Mouse (Mus musculus): ENCODE measurements around the gene Stard9. TPM values are rescaled to one million over a fixed set of nuclear protein-coding genes. Genes with fewer than 3 reads are reported as not detected.
"Not testable (repeated sequence)": the region's sequence is repeated elsewhere in the genome, so short reads cannot be mapped to it uniquely, and the experiment has no call there.

Gene Stard9
- polyA plus RNA-seq, 1 experiment from 2014 or later = 4.3 TPM

DNA sequence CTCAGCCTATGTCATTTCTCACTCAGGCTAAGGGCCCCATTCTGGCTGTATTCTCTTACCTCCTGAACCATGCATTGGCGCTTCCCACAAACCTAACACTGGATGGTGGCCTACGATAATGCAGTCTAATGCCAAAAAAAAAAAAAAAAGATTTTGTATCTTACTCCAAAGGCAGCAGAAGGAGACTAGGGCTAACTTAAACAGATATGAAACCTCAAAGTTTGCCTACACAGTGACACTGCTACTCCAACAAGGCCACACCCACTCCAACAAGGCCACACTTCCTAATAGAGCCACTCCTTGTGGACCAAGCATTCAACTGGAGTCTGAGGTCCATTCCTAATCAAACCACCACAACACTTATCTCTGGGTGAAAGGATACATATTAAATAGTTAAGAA lies 27.8 kb downstream of the Stard9 start:
- Histone ChIP-seq H3K36me3 (no peaks in the 10 kb centered on the region), H3K27ac (replicated peaks) (no peak overlapping the region), H3K4me1 (replicated peaks) (no peaks in the 10 kb centered on the region), H3K27me3 (no peaks in the 10 kb centered on the region), H3K9me3 (no peaks in the 10 kb centered on the region), H3K9ac (no peak overlapping the region), H3K4me2 (no peak overlapping the region), H3K4me3 (no peak overlapping the region)
- 100% methylated on average over 2 of the region's 2 CpGs for WGBS
- ATAC-seq (ENCODE audit: low FRiP score, low read depth) = no peak

DNA sequence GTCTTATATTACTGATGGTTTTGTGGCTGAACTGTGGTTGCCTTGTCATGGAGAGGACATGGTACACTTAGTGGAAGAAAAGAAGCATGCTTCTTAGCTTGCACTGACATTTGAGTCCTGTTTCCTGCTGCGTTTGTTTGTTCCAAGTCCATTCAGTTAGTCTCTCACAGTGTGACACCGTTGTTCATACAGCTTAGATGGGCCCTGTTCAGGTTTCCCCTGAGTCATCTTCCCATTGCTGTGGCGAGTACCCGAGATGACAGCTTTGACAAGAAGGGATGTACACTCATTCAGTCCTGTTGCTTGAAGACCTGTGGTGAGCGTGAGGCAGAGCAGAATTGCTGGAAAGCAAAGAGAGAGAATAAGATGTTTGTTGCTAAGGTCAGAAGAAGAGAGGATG lies 29.6 kb downstream of the Stard9 start:
- no peak overlapping the region for H3K4me2 ChIP-seq
- ATAC-seq (ENCODE audit: low FRiP score, low read depth) = no peak
- 62% methylated on average over 5 of the region's 5 CpGs for WGBS
- no peaks in the 10 kb centered on the region for H3K4me1 ChIP-seq (replicated peaks)
- H3K36me3 ChIP-seq = no peaks in the 10 kb centered on the region
- no peaks in the 10 kb centered on the region for H3K27me3 ChIP-seq
- H3K4me3 ChIP-seq = no peak overlapping the region
- H3K9me3 ChIP-seq = no peaks in the 10 kb centered on the region
- H3K27ac ChIP-seq (replicated peaks) = no peak overlapping the region
- H3K9ac ChIP-seq = no peak overlapping the region

DNA sequence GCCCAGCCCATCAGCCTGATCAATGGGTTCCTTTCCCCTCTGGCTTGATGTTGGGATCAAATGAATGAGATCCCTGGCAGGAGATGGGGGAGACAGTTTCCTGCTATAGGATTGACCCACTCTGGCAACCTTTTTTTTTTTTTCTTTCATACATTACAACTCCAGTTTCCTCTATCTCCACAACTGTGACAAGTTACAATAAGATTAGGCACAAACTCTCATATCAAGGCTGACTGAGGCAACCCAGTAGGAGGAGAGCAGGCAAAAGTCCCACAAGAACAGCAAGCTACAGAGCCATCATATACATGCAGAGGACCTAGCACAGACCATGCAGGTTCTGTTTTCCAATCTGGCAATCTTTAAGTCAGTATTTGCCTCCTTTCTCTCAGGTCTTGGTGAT lies 30.4 kb downstream of the Stard9 start:
- no peak for ATAC-seq (ENCODE audit: low FRiP score, low read depth)
- no peak overlapping the region for H3K4me2 ChIP-seq
- H3K27ac ChIP-seq (replicated peaks) = no peak overlapping the region
- no peaks in the 10 kb centered on the region for H3K36me3 ChIP-seq
- H3K9me3 ChIP-seq = no peaks in the 10 kb centered on the region
- no peaks in the 10 kb centered on the region for H3K27me3 ChIP-seq
- H3K4me1 ChIP-seq (replicated peaks) = no peaks in the 10 kb centered on the region
- no peak overlapping the region for H3K4me3 ChIP-seq
- no peak overlapping the region for H3K9ac ChIP-seq

DNA sequence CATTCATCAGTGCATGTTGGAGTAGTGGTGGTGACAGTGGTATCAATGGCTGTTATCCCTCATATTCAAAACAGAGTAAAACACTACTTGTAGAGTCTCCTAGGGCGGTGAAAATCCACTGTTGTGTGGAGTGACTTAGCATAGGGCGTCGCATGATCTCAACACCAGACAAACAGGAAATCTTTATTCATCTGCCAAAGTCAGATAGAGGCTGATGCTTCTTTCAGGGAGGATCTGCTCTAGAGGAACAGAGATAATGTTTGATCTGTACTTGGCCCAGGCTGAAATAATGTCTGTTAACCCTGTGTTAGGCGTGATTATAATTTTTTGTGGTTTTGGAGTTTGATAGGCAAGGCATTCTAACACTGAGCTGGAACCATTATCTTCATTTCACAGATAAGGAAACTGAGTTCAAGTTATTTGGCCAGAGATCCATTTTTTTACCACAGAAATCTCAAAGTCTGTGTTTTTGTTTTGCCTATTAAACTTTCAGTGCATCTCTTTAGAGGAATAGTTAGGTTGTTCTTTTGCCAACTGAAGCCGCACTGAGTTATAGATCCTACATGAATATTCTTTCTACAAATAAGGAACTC lies 31.7 kb downstream of the Stard9 start:
- Histone ChIP-seq H3K27me3 (no peaks in the 10 kb centered on the region), H3K27ac (replicated peaks) (no peak overlapping the region), H3K9me3 (no peaks in the 10 kb centered on the region), H3K4me1 (replicated peaks) (no peaks in the 10 kb centered on the region), H3K4me3 (no peak overlapping the region), H3K36me3 (no peaks in the 10 kb centered on the region), H3K4me2 (no peak overlapping the region), H3K9ac (no peak overlapping the region)
- ATAC-seq (ENCODE audit: low FRiP score, low read depth) = no peak
- 88% methylated on average over 5 of the region's 5 CpGs for WGBS

DNA sequence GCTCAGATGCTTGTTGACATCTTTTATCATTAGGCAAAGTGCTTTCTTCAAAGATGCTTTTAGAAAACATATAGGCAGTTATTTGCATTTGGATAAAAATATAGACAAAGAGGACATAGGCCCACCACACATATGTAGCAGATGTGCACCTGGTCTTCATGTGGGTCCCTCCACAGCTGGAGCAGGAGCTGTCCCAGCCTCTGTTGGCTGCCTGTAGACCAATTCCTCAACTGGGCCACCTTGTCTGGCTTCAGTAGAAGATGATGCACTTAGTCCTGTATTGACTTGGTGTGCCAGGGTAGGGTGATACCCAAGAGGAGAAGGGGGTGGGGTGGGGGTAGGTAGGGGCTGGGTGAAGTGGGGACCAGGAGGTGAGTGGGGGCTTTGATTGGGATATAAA lies 33.8 kb downstream of the Stard9 start:
- no peak overlapping the region for H3K4me3 ChIP-seq
- H3K4me1 ChIP-seq (replicated peaks) = no peaks in the 10 kb centered on the region
- H3K9me3 ChIP-seq = no peaks in the 10 kb centered on the region
- H3K4me2 ChIP-seq = no peak overlapping the region
- ATAC-seq (ENCODE audit: low FRiP score, low read depth) = no peak
- no peaks in the 10 kb centered on the region for H3K27me3 ChIP-seq
- H3K36me3 ChIP-seq = no peaks in the 10 kb centered on the region
- H3K27ac ChIP-seq (replicated peaks) = no peak overlapping the region
- no peak overlapping the region for H3K9ac ChIP-seq

DNA sequence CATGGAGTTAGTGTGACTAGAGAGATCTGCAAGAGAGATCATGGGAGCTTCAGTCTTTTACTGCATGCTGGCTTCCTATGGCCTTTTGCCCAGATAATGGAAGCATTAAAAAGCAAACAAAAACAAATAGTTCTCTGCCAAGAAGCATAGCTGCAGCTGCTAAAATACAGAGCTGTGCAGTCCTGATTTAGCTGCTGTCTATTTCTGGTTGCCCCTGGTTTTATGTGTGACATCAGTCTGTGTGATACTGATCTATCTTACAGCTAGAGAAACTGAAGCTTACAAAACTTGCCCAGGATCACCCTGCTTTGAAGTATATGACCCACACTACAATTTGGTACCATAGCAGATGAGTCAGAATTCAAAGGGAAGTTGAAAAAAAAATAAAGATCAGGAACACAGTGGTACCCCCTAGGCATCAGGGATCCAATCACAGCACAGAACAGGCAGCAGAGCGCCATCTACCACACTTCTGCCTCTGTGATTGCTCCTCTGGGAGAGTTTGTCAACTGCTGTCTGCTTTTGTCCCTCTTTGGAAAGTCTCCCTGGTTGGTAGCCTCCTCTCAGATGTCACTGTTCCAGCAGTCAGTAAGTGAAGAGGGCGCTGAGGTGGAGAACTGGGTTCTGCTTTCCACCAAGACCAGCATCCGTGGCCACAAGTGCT lies 34.7 kb downstream of the Stard9 start:
- H3K9ac ChIP-seq = no peak overlapping the region
- no peaks in the 10 kb centered on the region for H3K4me1 ChIP-seq (replicated peaks)
- WGBS = 69% methylated on average over 3 of the region's 3 CpGs
- H3K27me3 ChIP-seq = no peaks in the 10 kb centered on the region
- no peak overlapping the region for H3K4me3 ChIP-seq
- no peak overlapping the region for H3K4me2 ChIP-seq
- ATAC-seq (ENCODE audit: low FRiP score, low read depth) = no peak
- no peak overlapping the region for H3K27ac ChIP-seq (replicated peaks)
- H3K9me3 ChIP-seq = no peaks in the 10 kb centered on the region
- H3K36me3 ChIP-seq = no peaks in the 10 kb centered on the region

DNA sequence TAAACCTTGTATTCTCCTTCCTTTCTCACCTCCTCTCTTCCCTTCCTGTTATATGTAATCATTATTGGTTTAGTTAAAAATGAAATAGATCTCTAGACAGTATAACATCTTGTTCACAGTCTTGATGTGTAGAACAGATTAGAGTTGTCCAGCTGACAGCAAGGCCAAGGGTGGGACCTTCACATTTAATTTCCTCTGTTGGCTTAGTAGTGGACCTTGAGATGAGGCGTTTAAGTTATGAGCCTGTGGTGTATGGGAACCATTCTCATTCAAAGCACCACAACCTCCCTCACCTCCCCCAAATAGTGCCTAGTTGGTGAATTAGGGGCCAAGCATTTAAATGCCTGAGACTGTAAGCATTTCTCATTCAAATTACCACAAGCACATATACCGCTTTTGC lies 38.5 kb downstream of the Stard9 start:
- H3K4me3 ChIP-seq = no peak overlapping the region
- no peak for ATAC-seq (ENCODE audit: low FRiP score, low read depth)
- WGBS = 94% methylated on average over 2 of the region's 2 CpGs

DNA sequence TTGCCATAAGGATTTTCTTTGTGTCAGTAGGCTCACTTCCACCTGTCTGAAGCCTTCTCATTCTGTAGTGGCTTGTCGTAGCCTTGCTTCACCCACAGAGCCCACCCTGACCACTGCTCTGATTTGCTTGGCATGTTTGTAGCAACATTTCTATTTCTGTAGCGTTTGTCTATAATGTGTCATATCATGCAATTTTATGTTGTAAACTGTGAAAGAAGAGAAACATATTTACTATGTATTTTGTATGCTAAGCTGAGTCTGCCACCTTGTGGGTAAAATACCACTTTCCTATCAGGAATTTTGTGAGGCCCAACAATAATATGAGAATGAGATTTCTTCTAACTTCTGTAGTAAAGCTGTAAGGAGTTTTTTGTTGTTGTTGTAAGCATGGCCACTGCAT lies 41.3 kb downstream of the Stard9 start:
- Histone ChIP-seq H3K27ac (replicated peaks) (no peak overlapping the region), H3K9ac (no peak overlapping the region), H3K4me1 (replicated peaks) (no peaks in the 10 kb centered on the region), H3K27me3 (no peaks in the 10 kb centered on the region), H3K36me3 (no peaks in the 10 kb centered on the region), H3K4me3 (no peak overlapping the region), H3K9me3 (no peaks in the 10 kb centered on the region), H3K4me2 (no peak overlapping the region)
- WGBS = 80% methylated on average over 2 of the region's 2 CpGs
- no peak for ATAC-seq (ENCODE audit: low FRiP score, low read depth)

More for the DNA sequence above, 38.5 kb downstream of the Stard9 start:
- Histone ChIP-seq H3K4me1 (replicated peaks) (no peaks in the 10 kb centered on the region), H3K27me3 (no peaks in the 10 kb centered on the region), H3K4me2 (no peak overlapping the region), H3K36me3 (no peaks in the 10 kb centered on the region), H3K9ac (no peak overlapping the region), H3K27ac (replicated peaks) (no peak overlapping the region), H3K9me3 (no peaks in the 10 kb centered on the region)

DNA sequence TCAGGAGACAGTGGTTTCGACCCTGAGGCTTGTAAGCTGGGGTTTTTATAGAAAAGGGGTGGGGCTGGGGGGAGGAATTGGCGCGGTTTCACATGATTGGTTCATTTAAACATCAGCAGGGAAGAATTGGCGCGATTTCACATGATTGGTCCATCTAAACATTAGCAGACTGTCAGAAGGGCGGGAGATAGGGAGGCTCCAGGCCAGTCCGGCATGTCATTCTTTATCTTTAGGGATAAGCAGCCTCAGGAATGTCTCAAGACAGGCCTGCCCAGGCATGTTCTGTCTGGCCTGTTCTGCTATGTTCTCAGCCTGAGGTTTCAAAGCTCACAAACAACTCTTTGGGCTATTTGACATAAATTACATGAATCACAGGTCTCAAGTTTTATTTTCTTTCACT lies 52.2 kb downstream of the Stard9 start:
- H3K9me3 ChIP-seq; H3K4me1 ChIP-seq (replicated peaks); H3K27me3 ChIP-seq; H3K9ac ChIP-seq; ATAC-seq (ENCODE audit: low FRiP score, low read depth); H3K36me3 ChIP-seq; H3K4me3 ChIP-seq; H3K4me2 ChIP-seq; H3K27ac ChIP-seq (replicated peaks): not testable (repeated sequence)
- 89% methylated on average over 7 of the region's 7 CpGs for WGBS

DNA sequence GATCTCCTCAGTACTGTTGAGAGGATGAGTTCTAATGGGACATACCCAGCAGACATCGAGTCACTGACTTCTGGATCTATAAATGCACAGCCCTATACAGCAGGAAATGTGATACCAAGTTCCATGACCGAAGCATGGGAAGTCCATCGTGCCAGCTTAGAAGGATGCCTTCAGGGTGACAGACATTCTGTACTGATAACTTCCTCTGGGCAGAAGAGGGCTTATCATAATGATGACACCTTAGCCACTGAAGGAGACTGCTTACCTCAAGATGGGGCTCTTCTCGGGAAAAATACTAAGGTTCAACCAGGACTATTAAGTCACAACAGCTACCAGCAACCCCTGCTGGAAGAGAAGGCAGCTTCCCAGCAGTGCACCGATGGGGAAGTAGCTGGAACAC lies 68.8 kb downstream of the Stard9 start:
- Histone ChIP-seq H3K4me3 (no peak overlapping the region), H3K9me3 (no peaks in the 10 kb centered on the region), H3K9ac (no peak overlapping the region), H3K36me3 (peaks cover 45% of the 10 kb centered on the region), H3K27me3 (no peaks in the 10 kb centered on the region), H3K27ac (replicated peaks) (no peak overlapping the region), H3K4me1 (replicated peaks) (no peaks in the 10 kb centered on the region), H3K4me2 (no peak overlapping the region)
- no peak for ATAC-seq (ENCODE audit: low FRiP score, low read depth)
- 86% methylated on average over 5 of the region's 5 CpGs for WGBS

DNA sequence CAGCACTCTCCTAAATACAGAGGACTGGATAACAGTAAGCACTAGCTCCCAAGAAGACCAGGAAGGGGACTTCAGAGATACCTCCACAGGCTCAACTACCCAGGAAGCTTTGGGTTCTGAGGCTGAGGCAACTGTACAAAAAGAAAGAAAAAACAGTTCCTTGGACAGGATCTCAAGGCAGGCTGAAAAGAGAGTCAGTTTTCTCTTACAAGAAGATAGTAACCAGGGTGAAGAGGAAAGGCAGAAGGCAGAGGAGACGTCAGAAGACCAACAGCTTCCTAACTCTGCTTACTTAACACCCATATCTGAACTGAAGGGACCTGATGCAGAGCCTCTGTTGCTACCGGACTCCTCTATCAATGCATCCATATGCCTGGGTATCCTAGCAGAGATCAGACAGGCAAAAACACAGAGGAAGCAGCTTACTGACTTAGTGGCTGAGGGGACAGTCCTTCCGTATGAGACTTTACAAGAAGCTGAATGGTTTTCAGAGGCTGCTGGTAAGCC lies 71.5 kb downstream of the Stard9 start:
- H3K4me3 ChIP-seq = no peak overlapping the region
- H3K27ac ChIP-seq (replicated peaks) = no peak overlapping the region
- WGBS = 89% methylated on average over 3 of the region's 3 CpGs
- no peak for ATAC-seq (ENCODE audit: low FRiP score, low read depth)
- H3K27me3 ChIP-seq = no peaks in the 10 kb centered on the region
- peaks cover 47% of the 10 kb centered on the region for H3K36me3 ChIP-seq
- H3K4me1 ChIP-seq (replicated peaks) = no peaks in the 10 kb centered on the region
- H3K4me2 ChIP-seq = no peak overlapping the region
- no peaks in the 10 kb centered on the region for H3K9me3 ChIP-seq
- H3K9ac ChIP-seq = no peak overlapping the region

DNA sequence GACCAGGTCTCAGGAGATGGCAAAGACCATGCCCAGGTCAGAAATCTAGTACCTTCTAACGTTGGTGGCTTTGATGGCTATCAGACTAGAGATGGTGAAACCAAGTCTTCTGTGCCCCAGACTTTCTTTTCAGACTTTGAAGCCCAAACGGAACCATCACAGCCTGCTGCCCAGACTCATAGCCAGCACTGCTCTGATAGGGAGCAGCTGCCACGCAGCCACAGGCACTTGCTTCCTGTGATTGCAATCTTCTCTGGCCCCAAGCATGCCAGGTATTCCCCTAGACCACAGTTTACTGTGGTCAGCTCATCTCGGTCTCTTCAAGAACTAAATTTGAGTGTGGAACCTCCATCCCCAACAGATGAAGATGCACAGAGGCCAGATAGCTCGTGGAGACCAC lies 73.8 kb downstream of the Stard9 start:
- Histone ChIP-seq H3K36me3 (peaks cover 28% of the 10 kb centered on the region; the same call in 1 of the 2 replicates), H3K9me3 (no peaks in the 10 kb centered on the region), H3K27ac (replicated peaks) (no peak overlapping the region), H3K4me1 (replicated peaks) (no peaks in the 10 kb centered on the region), H3K27me3 (no peaks in the 10 kb centered on the region), H3K4me3 (no peak overlapping the region), H3K4me2 (no peak overlapping the region), H3K9ac (no peak overlapping the region)
- 83% methylated on average over 5 of the region's 5 CpGs for WGBS
- ATAC-seq (ENCODE audit: low FRiP score, low read depth) = no peak

DNA sequence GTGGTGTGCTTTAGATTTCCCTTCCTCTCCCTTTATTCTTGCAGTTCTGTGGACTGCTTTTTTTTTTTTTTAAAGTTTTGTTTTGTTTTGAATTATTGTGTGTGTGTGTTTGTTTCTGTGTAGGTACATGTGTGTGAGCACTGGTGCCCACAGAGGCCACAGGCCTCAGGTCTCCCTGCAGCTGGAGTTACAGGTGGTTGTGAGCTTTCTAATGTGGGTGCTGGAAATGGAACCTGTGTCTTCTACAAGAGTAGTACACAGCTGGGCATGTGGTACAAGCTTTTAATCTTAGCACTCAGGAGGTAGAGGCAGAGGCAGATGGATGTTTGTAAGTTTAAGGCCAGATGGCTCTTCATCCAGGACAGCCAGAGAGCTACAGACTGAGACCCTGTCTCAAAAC lies 78.1 kb downstream of the Stard9 start:
- Histone ChIP-seq H3K9ac (no peak overlapping the region), H3K9me3 (no peaks in the 10 kb centered on the region), H3K27me3 (no peaks in the 10 kb centered on the region), H3K4me3 (no peak overlapping the region), H3K4me2 (no peak overlapping the region), H3K27ac (replicated peaks) (no peak overlapping the region), H3K4me1 (replicated peaks) (no peaks in the 10 kb centered on the region), H3K36me3 (peaks cover 2% of the 10 kb centered on the region; the same call in 1 of the 2 replicates)
- ATAC-seq (ENCODE audit: low FRiP score, low read depth) = no peak
